Mouse (Mus musculus): Measurements from ENCODE around the gene Fcrl5.

DNA sequence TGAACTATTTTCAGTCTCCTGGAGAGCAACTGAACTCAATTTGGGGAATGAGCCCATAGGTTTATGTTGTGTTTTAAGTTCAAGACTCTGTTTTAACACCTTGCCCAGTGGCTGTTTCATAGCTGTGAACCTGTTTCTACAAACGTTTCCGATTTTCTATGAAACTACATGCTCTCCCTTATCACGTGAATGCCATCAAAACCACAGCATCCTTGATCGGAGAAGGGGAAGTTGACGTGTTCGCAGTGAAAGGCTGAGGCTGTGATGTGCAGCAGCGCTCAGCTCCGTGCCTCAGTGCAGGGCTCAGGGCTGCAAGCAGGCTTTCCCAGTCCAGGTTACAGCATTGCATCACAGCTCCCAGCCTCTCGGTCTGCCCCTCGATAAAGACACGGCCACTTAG lies 94.0 kb downstream of the Fcrl5 start:
- TF ChIP-seq CTCF (IDR thresholded peaks at IDR 0.05; ENCODE audit: borderline replicate concordance, extremely low read depth, insufficient read depth, insufficient read length) = no peak
- no peak for TF ChIP-seq POLR2A (IDR thresholded peaks at IDR 0.05; ENCODE audit: borderline replicate concordance, extremely low read depth, insufficient read depth, insufficient read length, poor library complexity, severe bottlenecking)

Measured in brain, embryonic 14.5 days (tissue).